Mouse (Mus musculus): ENCODE results near the gene Entpd2.

Gene Entpd2

DNA sequence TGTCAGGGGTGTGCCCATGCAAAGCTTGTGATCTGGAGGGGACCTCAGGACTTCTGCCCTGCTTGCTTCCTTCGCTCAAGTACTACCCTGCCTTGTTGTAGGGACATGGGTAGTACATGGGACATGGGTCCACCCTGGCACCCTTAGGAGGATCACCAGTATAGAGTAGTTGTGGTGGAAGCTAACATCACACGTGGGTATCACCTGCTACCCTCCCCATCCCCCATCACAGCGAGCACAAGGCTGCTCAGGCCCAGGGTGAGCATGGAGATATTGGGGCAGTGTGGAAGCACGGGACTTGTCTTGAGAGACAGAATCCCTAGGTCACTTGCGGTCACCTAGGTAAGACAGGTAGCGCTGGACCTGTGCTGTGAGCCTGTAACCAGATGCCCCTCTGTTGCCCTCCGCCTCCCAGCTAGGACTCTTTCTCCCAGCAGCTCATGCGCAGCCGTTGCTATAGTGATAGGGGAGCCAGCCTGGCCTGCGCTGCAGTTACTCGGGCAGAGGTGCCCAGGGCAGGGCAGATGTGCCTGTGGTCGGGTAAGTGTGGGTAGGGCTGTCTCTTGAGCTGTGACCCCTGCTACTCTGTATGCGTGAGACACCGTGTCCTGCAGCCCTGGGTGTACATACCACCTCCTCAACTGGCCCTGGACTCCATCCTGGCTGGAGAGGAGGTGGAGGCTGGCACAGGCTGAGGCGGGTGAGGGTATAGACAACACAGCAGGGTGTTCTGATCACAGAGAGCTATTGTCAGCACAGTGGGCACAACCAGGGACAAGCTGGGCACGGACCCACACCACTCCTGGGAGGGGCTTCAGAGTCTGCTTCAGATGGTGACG, 34.9 kb downstream of the Entpd2 start:
- no peak for DNase-seq

DNA sequence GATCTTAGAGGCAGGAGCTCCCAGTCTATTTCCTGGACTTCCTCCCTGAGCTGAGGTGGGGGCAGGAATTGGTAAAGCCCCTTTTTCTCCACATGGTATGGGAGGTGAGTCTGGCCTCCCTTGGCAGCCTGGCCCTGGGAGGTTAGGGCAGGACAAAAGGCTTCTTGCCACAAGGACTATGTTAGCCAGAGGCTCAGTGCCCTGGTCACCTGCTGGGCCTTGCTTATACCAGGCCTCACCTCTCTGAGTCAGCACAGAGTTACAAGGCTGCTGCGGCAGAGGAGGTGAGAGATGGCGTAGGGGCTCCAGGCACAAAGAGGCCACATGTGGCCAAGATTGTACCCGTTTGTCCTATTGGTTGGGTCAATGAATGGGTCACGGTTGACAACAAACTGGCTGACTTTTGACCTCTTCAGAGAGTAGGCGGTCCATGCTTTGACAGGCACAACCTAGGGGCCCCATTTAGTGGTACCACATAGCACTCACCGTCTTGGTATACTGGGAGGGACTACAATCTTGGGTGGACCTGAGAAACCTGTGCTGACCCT, 35.7 kb downstream of the Entpd2 start:
- no peak for DNase-seq

DNA sequence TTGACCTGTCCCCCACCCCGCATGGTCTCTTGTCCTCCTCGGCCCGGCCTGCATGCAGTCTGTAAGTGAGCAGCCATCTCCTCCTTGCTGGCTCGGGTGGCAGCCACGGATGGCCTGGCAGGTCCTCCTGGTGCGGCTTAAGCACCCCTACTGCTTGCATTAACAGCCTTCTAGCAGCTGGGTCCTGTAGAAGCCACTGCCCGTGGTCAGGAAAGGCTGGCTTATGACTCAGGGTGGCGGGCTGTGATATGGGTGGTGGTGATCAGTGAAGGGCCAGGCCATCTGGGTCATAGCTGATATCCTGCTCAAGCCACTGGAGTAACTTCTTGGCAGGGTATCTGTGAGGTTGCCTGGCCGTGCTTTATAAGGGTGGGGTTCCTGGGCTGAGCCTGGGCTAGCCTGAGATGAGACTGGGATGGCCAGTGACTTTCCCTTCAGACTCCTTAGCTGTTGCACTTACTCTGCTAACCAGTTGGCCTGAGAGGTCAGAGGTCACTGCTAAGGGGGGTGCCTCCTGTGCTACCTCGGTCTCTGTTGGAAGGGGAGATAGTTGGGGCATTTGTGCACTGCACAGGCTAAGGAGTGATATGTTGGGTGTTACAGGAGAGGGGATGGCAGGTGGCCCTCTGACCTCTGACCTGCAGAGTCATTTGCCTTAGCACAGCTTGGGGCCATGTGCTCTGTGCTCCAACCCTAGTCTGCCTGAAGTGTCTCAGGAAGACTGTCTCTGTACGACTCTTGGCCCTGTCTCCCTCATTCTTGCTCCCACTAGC, 36.8 kb downstream of the Entpd2 start:
- no peak for DNase-seq

DNA sequence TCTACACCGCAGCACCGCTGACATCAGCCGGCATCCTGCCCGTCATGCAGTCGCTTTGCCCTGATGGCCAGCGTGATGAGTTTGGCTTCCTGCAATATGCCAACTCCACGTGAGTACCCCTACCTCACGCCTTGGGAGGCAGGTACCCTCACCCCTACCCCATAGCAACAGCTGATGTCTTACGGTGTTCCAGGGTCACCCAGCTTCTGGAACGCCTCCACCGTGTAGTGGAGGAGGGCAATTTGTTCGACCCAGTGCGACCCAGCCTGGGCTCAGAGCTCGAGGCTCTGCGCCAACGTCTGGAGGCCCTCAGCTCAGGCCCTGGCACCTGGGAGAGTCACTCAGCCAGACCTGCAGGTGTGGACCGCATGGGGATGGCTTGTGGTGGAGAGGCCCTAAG, 37.4 kb downstream of the Entpd2 start:
- DNase-seq: no peak

DNA sequence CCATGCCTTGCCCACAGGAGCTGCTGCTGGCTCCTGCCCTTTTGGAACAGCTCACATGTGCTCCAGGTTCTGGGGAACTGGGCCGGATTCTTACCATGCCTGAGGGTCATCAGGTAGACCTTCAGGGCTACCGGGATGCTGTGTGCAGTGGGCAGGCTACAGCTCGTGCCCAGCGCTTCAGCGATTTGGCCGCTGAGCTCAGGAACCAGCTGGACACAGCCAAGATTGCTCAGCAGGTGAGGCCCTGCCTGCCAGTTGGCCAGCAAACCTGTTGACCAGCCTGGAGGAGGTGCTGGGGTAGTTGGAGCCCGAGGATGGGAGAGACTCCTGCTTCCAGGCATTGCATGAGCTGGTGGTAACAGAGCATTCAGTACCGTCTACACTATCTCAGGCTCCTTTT, 38.6 kb downstream of the Entpd2 start:
- no peak for DNase-seq

DNA sequence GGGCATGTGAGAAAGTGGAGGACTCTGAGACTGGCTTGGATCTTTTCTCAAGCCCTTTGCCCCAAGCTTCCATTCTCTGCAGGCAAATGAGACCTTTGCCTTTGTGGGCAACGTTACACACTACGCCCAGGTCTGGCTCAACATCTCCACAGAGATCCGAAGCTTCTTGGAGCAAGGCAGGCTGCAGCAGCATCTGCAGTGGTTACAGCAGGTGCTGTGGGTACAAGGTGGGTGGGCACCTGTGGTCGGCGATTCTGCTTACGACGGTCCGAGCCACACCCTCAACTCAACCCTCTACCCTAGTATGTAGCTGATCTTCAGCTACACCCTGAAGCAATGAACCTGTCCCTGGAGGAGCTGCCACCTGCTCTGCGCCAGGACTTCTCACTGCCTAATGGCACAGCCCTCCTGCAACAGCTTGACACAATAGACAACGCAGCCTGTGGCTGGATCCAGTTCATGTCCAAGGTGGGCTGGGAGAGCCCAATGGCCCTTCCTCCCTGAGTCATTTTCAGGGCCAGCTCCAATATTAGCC, 40.7 kb downstream of the Entpd2 start:
- no peak for DNase-seq

DNA sequence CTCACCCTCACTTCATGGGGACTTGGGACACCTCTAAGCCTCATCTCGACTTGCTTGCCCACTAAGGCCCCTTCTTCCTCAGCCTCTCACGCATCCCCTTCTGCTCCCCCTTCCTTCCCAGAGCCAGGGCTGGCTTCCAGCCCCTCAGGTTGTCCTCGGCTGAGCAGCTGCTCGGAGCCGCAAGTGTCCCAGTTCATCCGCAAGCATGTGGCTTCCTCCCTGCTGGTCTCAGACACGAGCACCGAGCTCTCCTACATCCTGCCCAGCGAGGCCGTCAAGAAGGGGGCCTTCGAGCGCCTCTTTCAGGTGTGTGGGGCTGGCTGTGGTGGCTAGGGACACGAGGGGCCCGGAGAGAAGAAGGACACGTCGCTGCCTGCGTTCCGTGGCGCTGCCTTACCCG, 45.4 kb downstream of the Entpd2 start:
- DNase-seq: no peak

DNA sequence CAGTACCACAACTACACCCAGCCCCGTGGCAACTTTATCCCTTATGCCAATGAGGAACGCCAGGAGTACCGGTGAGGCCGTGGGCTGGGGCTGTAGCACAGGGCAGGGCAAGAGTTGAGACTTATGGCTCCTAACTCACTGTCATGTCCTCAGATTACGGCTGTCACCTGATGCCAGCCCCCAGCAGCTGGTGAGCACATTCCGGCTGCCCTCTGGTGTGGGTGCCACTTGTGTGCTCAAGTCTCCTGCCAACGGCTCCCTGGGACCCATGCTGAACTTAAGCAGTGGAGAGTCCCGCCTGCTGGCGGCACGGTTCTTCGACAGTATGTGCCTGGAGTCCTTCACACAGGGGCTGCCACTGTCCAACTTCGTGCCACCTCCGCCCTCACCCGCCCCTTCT, 47.0 kb downstream of the Entpd2 start:
- no peak for DNase-seq

Measured in right cerebral cortex, postnatal 25 days (tissue).